Mouse (Mus musculus) kidney, adult 2 months (tissue): ENCODE data around the gene Kcns3. TPM values are rescaled to one million over a fixed set of nuclear protein-coding genes. Genes with fewer than 3 reads are reported as not detected.

Source experiments
- DNase-seq: peaks from one replicate; pipeline ENCODE4 v3.0.0; 2021
- H3K27ac ChIP-seq: fragments of 200-500 bp; 2 replicates; pipeline ENCODE4 v1.5.1; 2012; ENCODE audit warnings: low read depth, low read length, control low read depth, inconsistent platforms; ENCODE audit not compliant: insufficient read depth
- H3K27me3 ChIP-seq: fragments of 200-500 bp; replicated peaks from 2 replicates; pipeline ENCODE4 v1.6.1; 2012; ENCODE audit warnings: mild to moderate bottlenecking, moderate library complexity, low read length, inconsistent platforms; ENCODE audit not compliant: control insufficient read depth, insufficient read depth
- H3K36me3 ChIP-seq: fragments of 200-500 bp; 2 replicates; pipeline ENCODE4 v1.6.1; 2012; ENCODE audit warnings: mild to moderate bottlenecking, moderate library complexity, low read length, inconsistent platforms; ENCODE audit not compliant: control insufficient read depth, insufficient read depth
- H3K4me1 ChIP-seq: fragments of 200-500 bp; 2 replicates; pipeline ENCODE4 v1.6.1; 2011; ENCODE audit warnings: low read length; ENCODE audit not compliant: control insufficient read depth, insufficient read depth
- H3K4me3 ChIP-seq: fragments of 200-500 bp; 2 replicates; pipeline ENCODE4 v1.5.1; 2011; ENCODE audit warnings: mild to moderate bottlenecking, low read depth, low read length, control low read depth; ENCODE audit not compliant: insufficient read depth
- CTCF ChIP-seq: fragments of 200-500 bp; conservative IDR thresholded peaks from 2 replicates; pipeline ENCODE4 v1.5.1; 2011; ENCODE audit warnings: low read depth, mild to moderate bottlenecking, control low read depth, low read length, moderate library complexity, mixed read lengths; ENCODE audit not compliant: insufficient read depth, insufficient read length
- POLR2A ChIP-seq: fragments of 200-500 bp; IDR thresholded peaks from one replicate; pipeline ENCODE4 v1.6.1; 2011; ENCODE audit warnings: low read depth, low read length, control low read depth
- WGBS: fragments of 180-500 bp; shearing (Covaris S2); methylation state at CpG from one replicate; pipeline ENCODE4 v1.1.7; 2018; 5-methylcytosine and 5-hydroxymethylcytosine counted together
- polyA plus RNA-seq: library from polyadenylated mRNA; depleted of rRNA; stranded (reverse); fragments of >200 nt; gene quantifications from 2 replicates; pipeline ENCODE4 v1.2.3, GENCODE M21; 2012

The Kcns3 gene
- polyA plus RNA-seq, 1 experiment, result 2.5 TPM

- 2% methylated on average over 14 of the region's 14 CpGs for WGBS
- no peak for DNase-seq
- Histone ChIP-seq H3K36me3 (no peaks in the 10 kb centered on the region), H3K27me3 (no peaks in the 10 kb centered on the region; the same call in 1 of the 2 replicates), H3K4me3 (peak overlapping the region; percentile 74), H3K27ac (no peak overlapping the region), H3K4me1 (0 out of 2 replicates have a peak, but pooled peaks cover 4% of the 10 kb centered on the region)
- TF ChIP-seq POLR2A (no peak), CTCF (no peak)
Measured at GRCm38 (mm10) chr12:11149121-11149420, 1.8 kb downstream of the Kcns3 start.

- Histone ChIP-seq H3K4me1 (0 out of 2 replicates have a peak, but pooled peaks cover 3% of the 10 kb centered on the region), H3K27ac (no peak overlapping the region), H3K36me3 (no peaks in the 10 kb centered on the region), H3K27me3 (no peaks in the 10 kb centered on the region; the same call in 1 of the 2 replicates), H3K4me3 (no peak overlapping the region)
- no peak for DNase-seq
- TF ChIP-seq POLR2A (no peak), CTCF (no peak)
- WGBS, result 73% methylated on average over 1 of the region's 1 CpGs
Measured at GRCm38 (mm10) chr12:11144894-11145293, 6.0 kb downstream of the Kcns3 start.

GRCm38 (mm10) chr12:11132418-11132817 is 18.4 kb downstream of the Kcns3 start:
- no peaks in the 10 kb centered on the region for H3K36me3 ChIP-seq
- H3K4me1 ChIP-seq, result no peaks in the 10 kb centered on the region
- H3K27me3 ChIP-seq, result no peaks in the 10 kb centered on the region
- H3K27ac ChIP-seq, result no peak overlapping the region
- no peak for TF ChIP-seq CTCF
- no peak for TF ChIP-seq POLR2A
- DNase-seq, result no peak
- H3K4me3 ChIP-seq, result no peak overlapping the region

GRCm38 (mm10) chr12:11129188-11129587 is 21.7 kb downstream of the Kcns3 start:
- DNase-seq, result no peak
- Histone ChIP-seq H3K4me1 (no peaks in the 10 kb centered on the region), H3K27ac (no peak overlapping the region), H3K4me3 (no peak overlapping the region), H3K36me3 (no peaks in the 10 kb centered on the region), H3K27me3 (no peaks in the 10 kb centered on the region)
- TF ChIP-seq POLR2A (no peak), CTCF (no peak)
- WGBS, result 62% methylated on average over 3 of the region's 3 CpGs

- H3K27ac ChIP-seq, result no peak overlapping the region
- no peak overlapping the region for H3K4me3 ChIP-seq
- WGBS, result 76% methylated on average over 5 of the region's 5 CpGs
- no peak for DNase-seq
- H3K27me3 ChIP-seq, result no peaks in the 10 kb centered on the region
- no peaks in the 10 kb centered on the region for H3K36me3 ChIP-seq
- TF ChIP-seq CTCF, result no peak
- no peak for TF ChIP-seq POLR2A
- no peaks in the 10 kb centered on the region for H3K4me1 ChIP-seq
Measured at GRCm38 (mm10) chr12:11126186-11126759, 24.6 kb downstream of the Kcns3 start.

- Histone ChIP-seq H3K27ac (no peak overlapping the region), H3K4me1 (no peaks in the 10 kb centered on the region), H3K36me3 (no peaks in the 10 kb centered on the region), H3K4me3 (no peak overlapping the region), H3K27me3 (no peaks in the 10 kb centered on the region)
- DNase-seq, result no peak
- TF ChIP-seq POLR2A (no peak), CTCF (no peak)
- 71% methylated on average over 3 of the region's 3 CpGs for WGBS
Measured at GRCm38 (mm10) chr12:11101565-11101964, 49.3 kb downstream of the Kcns3 start.

- no peak overlapping the region for H3K4me3 ChIP-seq
- H3K27ac ChIP-seq, result no peak overlapping the region
- 28% methylated on average over 5 of the region's 5 CpGs for WGBS
- H3K36me3 ChIP-seq, result no peaks in the 10 kb centered on the region
- no peaks in the 10 kb centered on the region for H3K4me1 ChIP-seq
- no peak for DNase-seq
- TF ChIP-seq CTCF, result no peak
- TF ChIP-seq POLR2A, result no peak
- no peaks in the 10 kb centered on the region for H3K27me3 ChIP-seq
Measured at GRCm38 (mm10) chr12:11088626-11089372, 62.1 kb downstream of the Kcns3 start.
